Mouse (Mus musculus) MEL (cell line): ENCODE measurements around the gene Mxra8. TPM values are rescaled to one million over a fixed set of nuclear protein-coding genes. Genes with fewer than 3 reads are reported as not detected.
A peak's percentile ranks its signal among the peaks of the same experiment; 100 is the strongest.

Experiments used
- DNase-seq: peaks from one replicate; pipeline ENCODE4 v3.0.0; 2011; ENCODE audit warnings: low read depth, low spot score
- H3K27ac ChIP-seq: 2 replicates; pipeline ENCODE4 v1.5.1; 2012; ENCODE audit warnings: low read depth, mild to moderate bottlenecking, control low read depth, low read length, moderate library complexity; ENCODE audit not compliant: control insufficient read depth
- H3K27me3 ChIP-seq, 2 experiments: fragments of 150-350 bp in 1 of 2; sonication (generic) in 1 of 2; 2 replicates each; pipeline ENCODE4 v1.6.1; 2012; ENCODE audit warnings: low read length in 2 of 2, mild to moderate bottlenecking in 2 of 2, improper control_type of control experiment in 1 of 2, moderate library complexity in 1 of 2; ENCODE audit not compliant: insufficient read depth in 2 of 2, control insufficient read depth in 1 of 2
- H3K36me3 ChIP-seq, 2 experiments: 2 replicates each; pipeline ENCODE4 v1.6.1; 2012 to 2014; ENCODE audit warnings: low read length in 2 of 2, improper control_type of control experiment in 1 of 2, inconsistent platforms in 1 of 2, mild to moderate bottlenecking in 1 of 2; ENCODE audit not compliant: insufficient read depth in 2 of 2, control insufficient read depth in 1 of 2
- H3K4me1 ChIP-seq, 2 experiments: fragments of 150-350 bp in 1 of 2; sonication (generic) in 1 of 2; 2 replicates each; pipeline ENCODE4 v1.6.1; 2012; ENCODE audit warnings: low read length in 2 of 2, improper control_type of control experiment in 1 of 2, mild to moderate bottlenecking in 1 of 2; ENCODE audit not compliant: insufficient read depth in 2 of 2, control insufficient read depth in 1 of 2
- H3K4me3 ChIP-seq, 2 experiments: fragments of 150-350 bp in 1 of 2; sonication (generic) in 1 of 2; 2 replicates each; pipeline ENCODE4 v1.5.1; 2012; ENCODE audit warnings: low read depth in 2 of 2, low read length in 2 of 2, mild to moderate bottlenecking in 2 of 2, moderate library complexity in 2 of 2, control low read depth in 1 of 2, improper control_type of control experiment in 1 of 2; ENCODE audit not compliant: control insufficient read depth in 1 of 2, insufficient read depth in 1 of 2
- H3K79me2 ChIP-seq: 2 replicates; pipeline ENCODE4 v1.6.1; 2012; ENCODE audit warnings: mild to moderate bottlenecking, low read length, moderate library complexity; ENCODE audit not compliant: control insufficient read depth, poor library complexity, insufficient read depth
- H3K9ac ChIP-seq: 2 replicates; pipeline ENCODE4 v1.6.1; 2012; ENCODE audit warnings: low read depth, mild to moderate bottlenecking, control low read depth, low read length, moderate library complexity; ENCODE audit not compliant: control insufficient read depth, poor library complexity, severe bottlenecking
- H3K9me3 ChIP-seq: fragments of 150-350 bp; sonication (generic); replicated peaks from 2 replicates; pipeline ENCODE4 v1.6.1; 2012; ENCODE audit warnings: mild to moderate bottlenecking, low read length, improper control_type of control experiment, moderate library complexity; ENCODE audit not compliant: insufficient read depth
- BHLHE40 ChIP-seq: IDR thresholded peaks from 2 replicates; pipeline ENCODE4 v1.6.1; 2012; ENCODE audit warnings: low read depth, mild to moderate bottlenecking, inconsistent platforms, low read length, improper control_type of control experiment, borderline replicate concordance
- CHD1 ChIP-seq: IDR thresholded peaks from 2 replicates; pipeline ENCODE4 v1.6.1; 2012; ENCODE audit warnings: low read depth, mild to moderate bottlenecking, inconsistent platforms, low read length, improper control_type of control experiment
- CHD2 ChIP-seq: IDR thresholded peaks from 2 replicates; pipeline ENCODE4 v1.6.1; 2011; ENCODE audit warnings: low read length, improper control_type of control experiment
- CTCF ChIP-seq, 3 experiments: IDR thresholded peaks in 2 of 3; conservative IDR thresholded peaks in 1 of 3; 2 replicates each; pipeline ENCODE4 v1.5.1; 2011 to 2012; ENCODE audit warnings: low read length in 3 of 3, low read depth in 2 of 3, mild to moderate bottlenecking in 2 of 3, improper control_type of control experiment in 1 of 3, inconsistent platforms in 1 of 3, mixed read lengths in 1 of 3, moderate library complexity in 1 of 3; ENCODE audit not compliant: control insufficient read depth in 1 of 3, insufficient read depth in 1 of 3, poor library complexity in 1 of 3, severe bottlenecking in 1 of 3
- E2F4 ChIP-seq: IDR thresholded peaks from 2 replicates; pipeline ENCODE4 v1.6.1; 2011; ENCODE audit warnings: low read depth, low read length, improper control_type of control experiment, borderline replicate concordance
- EP300 ChIP-seq, 2 experiments: IDR thresholded peaks; 2 replicates each; pipeline ENCODE4 v1.6.1; 2011; ENCODE audit warnings: improper control_type of control experiment in 2 of 2, low read length in 2 of 2, low read depth in 1 of 2, mild to moderate bottlenecking in 1 of 2
- ETS1 ChIP-seq: IDR thresholded peaks from 2 replicates; pipeline ENCODE4 v1.6.1; 2012; ENCODE audit warnings: low read depth, mild to moderate bottlenecking, inconsistent platforms, low read length, improper control_type of control experiment, moderate library complexity
- GATA1 ChIP-seq: IDR thresholded peaks from 2 replicates; pipeline ENCODE4 v1.6.1; 2011; ENCODE audit warnings: low read depth, low read length, improper control_type of control experiment
- HCFC1 ChIP-seq: IDR thresholded peaks from 2 replicates; pipeline ENCODE4 v1.6.1; 2012; ENCODE audit warnings: low read depth, mild to moderate bottlenecking, inconsistent platforms, low read length, improper control_type of control experiment, moderate library complexity
- JUND ChIP-seq: IDR thresholded peaks from 2 replicates; pipeline ENCODE4 v1.6.1; 2011; ENCODE audit warnings: low read depth, mild to moderate bottlenecking, improper control_type of control experiment, low read length
- KAT2A ChIP-seq: conservative IDR thresholded peaks from 2 replicates; pipeline ENCODE4 v1.6.1; 2012; ENCODE audit warnings: low read depth, low read length, improper control_type of control experiment, inconsistent platforms
- MAFK ChIP-seq: IDR thresholded peaks from 2 replicates; pipeline ENCODE4 v1.6.1; 2011; ENCODE audit warnings: low read depth, mild to moderate bottlenecking, low read length, improper control_type of control experiment, borderline replicate concordance
- MAX ChIP-seq: IDR thresholded peaks from 2 replicates; pipeline ENCODE4 v1.6.1; 2011; ENCODE audit warnings: low read length, improper control_type of control experiment
- MAZ ChIP-seq: IDR thresholded peaks from 2 replicates; pipeline ENCODE4 v1.6.1; 2012; ENCODE audit warnings: low read depth, mild to moderate bottlenecking, inconsistent platforms, low read length, improper control_type of control experiment
- MEF2A ChIP-seq: IDR thresholded peaks from 2 replicates; pipeline ENCODE4 v1.6.1; 2014; ENCODE audit warnings: low read depth, mild to moderate bottlenecking, inconsistent platforms, low read length, improper control_type of control experiment; ENCODE audit not compliant: poor library complexity, insufficient replicate concordance, severe bottlenecking; ENCODE audit errors: extremely low read depth
- MXI1 ChIP-seq: IDR thresholded peaks from 2 replicates; pipeline ENCODE4 v1.6.1; 2011; ENCODE audit warnings: mild to moderate bottlenecking, low read depth, low read length, improper control_type of control experiment
- MYB ChIP-seq: IDR thresholded peaks from 2 replicates; pipeline ENCODE4 v1.6.1; 2011; ENCODE audit warnings: mild to moderate bottlenecking, low read depth, low read length, improper control_type of control experiment
- MYC ChIP-seq: IDR thresholded peaks from 2 replicates; pipeline ENCODE4 v1.6.1; 2011; ENCODE audit warnings: low read depth, mild to moderate bottlenecking, low read length, improper control_type of control experiment, moderate library complexity
- NRF1 ChIP-seq: IDR thresholded peaks from 2 replicates; pipeline ENCODE4 v1.6.1; 2014; ENCODE audit warnings: low read depth, mild to moderate bottlenecking, inconsistent platforms, low read length, improper control_type of control experiment, moderate library complexity; ENCODE audit not compliant: poor library complexity, insufficient read depth, severe bottlenecking
- POLR2A ChIP-seq, 2 experiments: IDR thresholded peaks; 2 replicates each; pipeline ENCODE4 v1.6.1; 2011 to 2012; ENCODE audit warnings: low read length in 2 of 2, mild to moderate bottlenecking in 2 of 2, control low read depth in 1 of 2, improper control_type of control experiment in 1 of 2, low read depth in 1 of 2, moderate library complexity in 1 of 2; ENCODE audit not compliant: control insufficient read depth in 1 of 2, insufficient read depth in 1 of 2, poor library complexity in 1 of 2
- POLR2AphosphoS5 ChIP-seq: IDR thresholded peaks from 2 replicates; pipeline ENCODE4 v1.6.1; 2012; ENCODE audit warnings: low read depth, borderline replicate concordance, mild to moderate bottlenecking, inconsistent platforms, low read length, moderate library complexity, mixed read lengths
- RAD21 ChIP-seq: IDR thresholded peaks from 2 replicates; pipeline ENCODE4 v1.6.1; 2011; ENCODE audit warnings: mild to moderate bottlenecking, low read depth, low read length, improper control_type of control experiment
- RCOR1 ChIP-seq: IDR thresholded peaks from 2 replicates; pipeline ENCODE4 v1.6.1; 2012; ENCODE audit warnings: low read depth, mild to moderate bottlenecking, inconsistent platforms, low read length, improper control_type of control experiment
- SIN3A ChIP-seq: IDR thresholded peaks from 2 replicates; pipeline ENCODE4 v1.6.1; 2012; ENCODE audit warnings: low read length, improper control_type of control experiment, inconsistent platforms
- TAL1 ChIP-seq: IDR thresholded peaks from 2 replicates; pipeline ENCODE4 v1.6.1; 2012; ENCODE audit warnings: mild to moderate bottlenecking, inconsistent platforms, low read length, moderate library complexity, mixed read lengths
- UBTF ChIP-seq: IDR thresholded peaks from 2 replicates; pipeline ENCODE4 v1.6.1; 2012; ENCODE audit warnings: low read depth, mild to moderate bottlenecking, inconsistent platforms, low read length, improper control_type of control experiment, moderate library complexity, borderline replicate concordance; ENCODE audit not compliant: insufficient read depth
- USF1 ChIP-seq: IDR thresholded peaks from 2 replicates; pipeline ENCODE4 v1.6.1; 2014; ENCODE audit warnings: low read depth, mild to moderate bottlenecking, inconsistent platforms, low read length, improper control_type of control experiment, moderate library complexity
- USF2 ChIP-seq, 2 experiments: IDR thresholded peaks; 2 replicates each; pipeline ENCODE4 v1.6.1; 2011 to 2012; ENCODE audit warnings: improper control_type of control experiment in 2 of 2, low read length in 2 of 2, borderline replicate concordance in 1 of 2, inconsistent platforms in 1 of 2, low read depth in 1 of 2, mild to moderate bottlenecking in 1 of 2; ENCODE audit not compliant: insufficient read depth in 1 of 2
- ZC3H11A ChIP-seq: IDR thresholded peaks from 2 replicates; pipeline ENCODE4 v1.6.1; 2012; ENCODE audit warnings: low read depth, mild to moderate bottlenecking, inconsistent platforms, low read length, improper control_type of control experiment
- ZKSCAN1 ChIP-seq: IDR thresholded peaks from 2 replicates; pipeline ENCODE4 v1.6.1; 2012; ENCODE audit warnings: low read depth, mild to moderate bottlenecking, inconsistent platforms, low read length, improper control_type of control experiment, moderate library complexity
- ZMIZ1 ChIP-seq: IDR thresholded peaks from 2 replicates; pipeline ENCODE4 v1.6.1; 2012; ENCODE audit warnings: low read depth, mild to moderate bottlenecking, inconsistent platforms, low read length, improper control_type of control experiment, moderate library complexity
- ZNF384 ChIP-seq: IDR thresholded peaks from 2 replicates; pipeline ENCODE4 v1.6.1; 2012; ENCODE audit warnings: low read depth, mild to moderate bottlenecking, inconsistent platforms, low read length, improper control_type of control experiment
- polyA plus RNA-seq, 2 experiments: library from polyadenylated mRNA; stranded (reverse) in 1 of 2; unstranded in 1 of 2; fragments of >175 nt in 1 of 2; fragments of >200 nt in 1 of 2; gene quantifications; 2 replicates each; pipeline versions ENCODE4 v1.2.1 to v1.2.4; 2012; ENCODE audit warnings: low replicate concordance in 2 of 2, low read depth in 1 of 2; ENCODE audit not compliant: insufficient read length in 2 of 2, insufficient read depth in 1 of 2, missing spikeins in 1 of 2
- total RNA-seq: library from RNA; depleted of rRNA; stranded (reverse); fragments of 300-350 nt; gene quantifications from 2 replicates; pipeline ENCODE4 v1.2.3, GENCODE M21; 2012

The Mxra8 gene
- total and polyA plus RNA-seq, 3 experiments: 0.46 TPM; not detected in 2

GRCm38 (mm10) chr4:155802075-155802474, 37.4 kb upstream of the Mxra8 start (continued):
- TF ChIP-seq KAT2A: no peak
- no peak for TF ChIP-seq CHD2
- no peak for TF ChIP-seq CTCF (IDR thresholded peaks at IDR 0.05 in 2 of 3, conservative IDR thresholded peaks at IDR 0.05 in 1 of 3; ENCODE audit: control insufficient read depth in 1 of 3, insufficient read depth in 1 of 3, low read depth in 2 of 3, low read length in 3 of 3, poor library complexity in 1 of 3, severe bottlenecking in 1 of 3)
- 0 out of 2 replicates have a peak, but pooled peaks have one; percentile 26 for TF ChIP-seq RCOR1
- TF ChIP-seq JUND: no peak
- peak in 1 of 2 experiments; percentile 40; a peak in 1 of 4 replicates for TF ChIP-seq EP300 (IDR thresholded peaks at IDR 0.05; ENCODE audit: low read depth in 1 of 2, low read length in 2 of 2)
- no peak for TF ChIP-seq MAFK
- no peak for TF ChIP-seq MXI1
- no peak for TF ChIP-seq MEF2A
- TF ChIP-seq POLR2AphosphoS5: no peak
- no peak for TF ChIP-seq ZC3H11A
- no peak for TF ChIP-seq USF2 (IDR thresholded peaks at IDR 0.05; ENCODE audit: borderline replicate concordance in 1 of 2, insufficient read depth in 1 of 2, low read depth in 1 of 2, low read length in 2 of 2)
- no peak for TF ChIP-seq ZMIZ1

- Histone ChIP-seq H3K36me3 (peaks cover 5 to 24% of the 10 kb centered on the region in 2 experiments), H3K4me3 (peak within 1 kb of the TSS; percentile 77 to 93), H3K9me3 (no peaks in the 10 kb centered on the region), H3K4me1 (peaks cover 11 to 15% of the 10 kb centered on the region in 2 experiments), H3K79me2 (peaks cover 27% of the 10 kb centered on the region), H3K27ac (peak within 1 kb of the TSS; percentile 78), H3K9ac (peak within 1 kb of the TSS; percentile 90), H3K27me3 (no peaks in the 10 kb centered on the region)
- peak; percentile 78 for DNase-seq
- TF ChIP-seq E2F4 (no peak), ETS1 (no peak), GATA1 (no peak), NRF1 (no peak), POLR2A (IDR thresholded peaks at IDR 0.05; ENCODE audit: control insufficient read depth in 1 of 2, insufficient read depth in 1 of 2, low read depth in 1 of 2, low read length in 2 of 2, poor library complexity in 1 of 2) (no peak), UBTF (no peak), EP300 (IDR thresholded peaks at IDR 0.05; ENCODE audit: low read depth in 1 of 2, low read length in 2 of 2) (no peak), ZNF384 (no peak), USF1 (no peak), HCFC1 (0 out of 2 replicates have a peak, but pooled peaks have one; percentile 20), ZKSCAN1 (no peak), MYC (peak; percentile 92), RAD21 (no peak), ZMIZ1 (no peak), RCOR1 (no peak), CHD1 (no peak), BHLHE40 (no peak), POLR2AphosphoS5 (no peak), TAL1 (no peak), MAX (0 out of 2 replicates have a peak, but pooled peaks have one; percentile 56), MAZ (no peak), SIN3A (no peak; the same call in none of the 2 replicates), ZC3H11A (no peak), MEF2A (no peak), MYB (no peak), CTCF (IDR thresholded peaks at IDR 0.05 in 2 of 3, conservative IDR thresholded peaks at IDR 0.05 in 1 of 3; ENCODE audit: control insufficient read depth in 1 of 3, insufficient read depth in 1 of 3, low read depth in 2 of 3, low read length in 3 of 3, poor library complexity in 1 of 3, severe bottlenecking in 1 of 3) (peak; percentile 18 to 46 (median 25); a peak in 4 of 6 replicates)
These were observed 36.6 kb upstream of the Mxra8 start, which contains the start of gene Mrpl20 for GRCm38 (mm10) chr4:155802741-155803339. Mrpl20 (plus strand) TSS chr4:155802878.
